8 mouse cellular contexts compared by ENCODE assay signal in the genomic region with DNA sequence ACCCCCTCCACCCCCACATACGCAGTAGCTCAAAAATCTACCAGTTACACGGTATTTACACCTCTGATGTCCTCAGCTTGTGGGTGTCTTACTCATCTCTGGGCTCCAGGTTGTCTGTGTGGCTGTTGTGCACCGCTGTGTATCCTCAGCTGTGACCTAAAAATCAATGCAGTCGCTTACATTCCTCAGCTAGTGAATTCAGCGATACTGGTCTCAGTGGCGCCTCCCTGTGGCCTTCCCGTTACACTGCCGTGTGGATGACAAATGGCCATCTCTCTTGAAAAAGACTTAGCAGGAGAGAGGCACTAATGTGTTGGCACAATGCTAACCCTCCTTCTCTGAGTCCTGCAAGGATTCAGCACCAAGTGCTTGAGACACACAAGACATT.
A peak's percentile ranks its signal among the peaks of the same experiment; 100 is the strongest.
DNase-seq lines count a peak whose midpoint lies in the region; ATAC-seq and TF ChIP-seq lines count a peak whose summit lies in the region.

No protein-coding gene starts in this region.

- ATAC-seq in liver, postnatal 0 days = 0 out of 2 replicates have a peak, but pooled peaks have one; percentile 30

- 46% methylated on average over 8 of the region's 8 CpGs for WGBS in liver, postnatal 0 days (ENCODE audit: insufficient replicate concordance)

- no peak for TF ChIP-seq EP300 in liver, postnatal 0 days (IDR thresholded peaks at IDR 0.05; ENCODE audit: low read depth)

- no peaks in the 10 kb centered on the region for H3K27me3 ChIP-seq in liver, postnatal 0 days (ENCODE audit: insufficient read depth, low read length)

- no peak overlapping the region for H3K9ac ChIP-seq in liver, postnatal 0 days (replicated peaks)

- H3K4me1 ChIP-seq in liver, postnatal 0 days (ENCODE audit: insufficient read depth) = peaks cover 6% of the 10 kb centered on the region

- no peak overlapping the region for H3K27ac ChIP-seq in liver, postnatal 0 days (ENCODE audit: low read depth)

- H3K4me2 ChIP-seq in liver, postnatal 0 days (ENCODE audit: low read depth, low read length) = no peak overlapping the region

- H3K36me3 ChIP-seq in liver, postnatal 0 days (replicated peaks; ENCODE audit: insufficient read depth, low read length) = no peaks in the 10 kb centered on the region

- peak; percentile 79 for TF ChIP-seq CTCF in liver, postnatal 0 days (IDR thresholded peaks at IDR 0.05; ENCODE audit: low read depth)

- H3K4me3 ChIP-seq in liver, postnatal 0 days (ENCODE audit: low read depth, low read length) = no peak overlapping the region

- DNase-seq in CD8-positive naive resting alpha-beta T cell, adult 2 months (ENCODE audit: low read depth in 2 of 2, low spot score in 2 of 2) = peak; percentile 19 to 44
- DNase-seq in Muller cell, postnatal 12 days (ENCODE audit: inconsistent ontology term) = peak; percentile 55
- peak; percentile 80 for DNase-seq in cerebellum, adult 9-11 months
- peak; percentile 54 to 65 for DNase-seq in frontal cortex, postnatal 10 days (ENCODE audit: low spot score in 2 of 2)
- DNase-seq in kidney, postnatal 25 days = peak; percentile 66 to 72
- peak; percentile 76 for DNase-seq in liver, postnatal 0 days
- DNase-seq in right cerebral cortex, adult 2 months (ENCODE audit: low spot score in 2 of 2) = peak; percentile 74 to 75
- DNase-seq in yolk sac, embryonic 10.5 days (ENCODE audit: low spot score) = no peak

- H3K9me3 ChIP-seq in liver, postnatal 0 days (ENCODE audit: low read length) = peaks cover 4% of the 10 kb centered on the region; the same call in 1 of the 2 replicates
